ENCODE assay signal across 7 mouse cellular contexts in genomic region chr14:51884031-51884544, GRCm38 (mm10). TPM values are rescaled to one million over a fixed set of nuclear protein-coding genes. Genes with fewer than 3 reads are reported as not detected.
A peak's percentile ranks its signal among the peaks of the same experiment; 100 is the strongest.
DNase-seq lines count a peak whose midpoint lies in the region; ATAC-seq and TF ChIP-seq lines count a peak whose summit lies in the region.

No protein-coding gene starts in this region.

- peak overlapping the region; percentile 90 for H3K4me2 ChIP-seq in liver, embryonic 12.5 days

- H3K9me3 ChIP-seq in forebrain, embryonic 10.5 days = no peaks in the 10 kb centered on the region
- H3K9me3 ChIP-seq in liver, embryonic 12.5 days (replicated peaks) = no peaks in the 10 kb centered on the region

- H3K4me1 ChIP-seq in spleen, adult 2 months (ENCODE audit: control insufficient read depth, insufficient read depth, insufficient read length) = no peaks in the 10 kb centered on the region
- H3K4me1 ChIP-seq in forebrain, embryonic 10.5 days = peaks cover 19% of the 10 kb centered on the region
- H3K4me1 ChIP-seq in liver, embryonic 12.5 days = peaks cover 21% of the 10 kb centered on the region

- no peaks in the 10 kb centered on the region for H3K27me3 ChIP-seq in spleen, adult 2 months (ENCODE audit: control insufficient read depth, insufficient read depth, low read length)
- no peaks in the 10 kb centered on the region for H3K27me3 ChIP-seq in forebrain, embryonic 10.5 days (ENCODE audit: poor library complexity, severe bottlenecking)
- H3K27me3 ChIP-seq in liver, embryonic 12.5 days (replicated peaks) = no peaks in the 10 kb centered on the region; the same call in 1 of the 2 replicates

- H3K27ac ChIP-seq in spleen, adult 2 months (ENCODE audit: insufficient read depth, low read length) = no peak overlapping the region
- peak overlapping the region; percentile 92 for H3K27ac ChIP-seq in forebrain, embryonic 10.5 days
- H3K27ac ChIP-seq in liver, embryonic 12.5 days = peak overlapping the region; percentile 69

- no peak for TF ChIP-seq POLR2A in spleen, adult 2 months (IDR thresholded peaks at IDR 0.05; ENCODE audit: low read depth, low read length)

- peak overlapping the region; percentile 80 for H3K4me3 ChIP-seq in spleen, adult 2 months (ENCODE audit: extremely low read depth, insufficient read depth, insufficient read length)
- peak overlapping the region; percentile 62 for H3K4me3 ChIP-seq in forebrain, embryonic 10.5 days
- H3K4me3 ChIP-seq in liver, embryonic 12.5 days = peak overlapping the region; percentile 83

- TF ChIP-seq CTCF in spleen, adult 2 months (IDR thresholded peaks at IDR 0.05; ENCODE audit: extremely low read depth, insufficient read depth, insufficient read length, insufficient replicate concordance) = no peak

- peak; percentile 4 for ATAC-seq in liver, embryonic 12.5 days
- no peak for ATAC-seq in inflammation-experienced regulatory T-cells, adult 6 months

- DNase-seq in spleen, adult 2 months (ENCODE audit: low read depth in 1 of 2, low spot score in 2 of 2) = peak in 1 of 2 experiments; percentile 14
- DNase-seq in spleen, postnatal 14 days (ENCODE audit: low spot score in 2 of 2) = no peak
- no peak for DNase-seq in forebrain, embryonic 10.5 days (ENCODE audit: extremely low spot score, low spot score)
- DNase-seq in cerebellum, postnatal 4 days (ENCODE audit: low spot score in 2 of 2) = no peak
- DNase-seq in lung, postnatal 4 days = no peak

- 1% methylated on average over 14 of the region's 14 CpGs for WGBS in spleen, adult 2 months
- WGBS in forebrain, embryonic 10.5 days = 2% methylated on average over 14 of the region's 14 CpGs
- 2% methylated on average over 14 of the region's 14 CpGs for WGBS in liver, embryonic 12.5 days (ENCODE audit: insufficient replicate concordance)

- peak overlapping the region; percentile 72 for H3K9ac ChIP-seq in liver, embryonic 12.5 days

- H3K36me3 ChIP-seq in spleen, adult 2 months (ENCODE audit: control insufficient read depth, insufficient read depth, low read length) = peaks cover 14% of the 10 kb centered on the region
- H3K36me3 ChIP-seq in forebrain, embryonic 10.5 days (replicated peaks) = peaks cover 32% of the 10 kb centered on the region
- peaks cover 25% of the 10 kb centered on the region for H3K36me3 ChIP-seq in liver, embryonic 12.5 days

RNA-seq across cellular contexts. Expression of gene Mettl17, which starts 0.6 kb away (rescaled TPM):
- polyA plus RNA-seq in spleen, adult 2 months (2012; rRNA removed) = 24.9 and 34.9 TPM in 2 replicates
- 43.3 and 59.9 TPM in 2 replicates for polyA plus RNA-seq in forebrain, embryonic 10.5 days (2016; fragmentation: Nextera tagmentation; extraction: Ambion mirVana)
- polyA plus RNA-seq in liver, embryonic 12.5 days (2016; fragmentation: Nextera tagmentation; extraction: Ambion mirVana) = 19.6 and 20.4 TPM in 2 replicates
- 10 to 100 TPM; 26.7 to 75.2 (median 69.3) TPM for polyA plus RNA-seq in inflammation-experienced regulatory T-cells, adult 6 months (2017; shearing (Covaris generic))

RNA-seq across cellular contexts. Expression of gene Slc39a2, which starts 8.6 kb away (rescaled TPM):
- 0.75 and 0.81 TPM in 2 replicates for polyA plus RNA-seq in spleen, adult 2 months (2012; rRNA removed)
- polyA plus RNA-seq in forebrain, embryonic 10.5 days (2016; fragmentation: Nextera tagmentation; extraction: Ambion mirVana) = 0.50 and 0.77 TPM in 2 replicates
- 0.06 and 0.11 TPM in 2 replicates for polyA plus RNA-seq in liver, embryonic 12.5 days (2016; fragmentation: Nextera tagmentation; extraction: Ambion mirVana)
- polyA plus RNA-seq in inflammation-experienced regulatory T-cells, adult 6 months (2017; shearing (Covaris generic)) = under 1 TPM; 0.29 to 0.40 (median 0.34) TPM

RNA-seq across cellular contexts. Expression of gene Ndrg2, which starts 29.9 kb away (rescaled TPM):
- 19.2 and 21.0 TPM in 2 replicates for polyA plus RNA-seq in spleen, adult 2 months (2012; rRNA removed)
- 9.0 and 9.1 TPM in 2 replicates for polyA plus RNA-seq in forebrain, embryonic 10.5 days (2016; fragmentation: Nextera tagmentation; extraction: Ambion mirVana)
- 17.0 and 17.3 TPM in 2 replicates for polyA plus RNA-seq in liver, embryonic 12.5 days (2016; fragmentation: Nextera tagmentation; extraction: Ambion mirVana)
- 10 to 100 TPM in 2 of 3 experiments, 1 to 10 TPM in 1; 9.3 to 31.1 (median 21.3) TPM for polyA plus RNA-seq in inflammation-experienced regulatory T-cells, adult 6 months (2017; shearing (Covaris generic))

RNA-seq across cellular contexts. Expression of gene Ear6, which starts 30.6 kb away (rescaled TPM):
- 3.9 and 15.5 TPM in 2 replicates for polyA plus RNA-seq in spleen, adult 2 months (2012; rRNA removed)
- not detected in 2 replicates for polyA plus RNA-seq in forebrain, embryonic 10.5 days (2016; fragmentation: Nextera tagmentation; extraction: Ambion mirVana)
- polyA plus RNA-seq in liver, embryonic 12.5 days (2016; fragmentation: Nextera tagmentation; extraction: Ambion mirVana) = 3.6 and 12.0 TPM in 2 replicates
- polyA plus RNA-seq in inflammation-experienced regulatory T-cells, adult 6 months (2017; shearing (Covaris generic)) = not detected

RNA-seq across cellular contexts. Expression of gene Tppp2, which starts 34.1 kb away (rescaled TPM):
- polyA plus RNA-seq in spleen, adult 2 months (2012; rRNA removed) = not detected in 2 replicates
- not detected in 2 replicates for polyA plus RNA-seq in forebrain, embryonic 10.5 days (2016; fragmentation: Nextera tagmentation; extraction: Ambion mirVana)
- not detected in 2 replicates for polyA plus RNA-seq in liver, embryonic 12.5 days (2016; fragmentation: Nextera tagmentation; extraction: Ambion mirVana)
- polyA plus RNA-seq in inflammation-experienced regulatory T-cells, adult 6 months (2017; shearing (Covaris generic)) = not detected
